Mouse (Mus musculus): Measurements from ENCODE around the gene Spock1.
A peak's percentile ranks its signal among the peaks of the same experiment; 100 is the strongest.

The Spock1 gene

GRCm38 (mm10) chr13:57806301-57806700 is 101.8 kb downstream of the Spock1 start:
- no peak for DNase-seq (ENCODE audit: low spot score)

GRCm38 (mm10) chr13:57798633-57799032 is 109.5 kb downstream of the Spock1 start:
- no peak for DNase-seq (ENCODE audit: low spot score)

GRCm38 (mm10) chr13:57796951-57797692 is 111.0 kb downstream of the Spock1 start:
- no peak for DNase-seq (ENCODE audit: low spot score)

DNA sequence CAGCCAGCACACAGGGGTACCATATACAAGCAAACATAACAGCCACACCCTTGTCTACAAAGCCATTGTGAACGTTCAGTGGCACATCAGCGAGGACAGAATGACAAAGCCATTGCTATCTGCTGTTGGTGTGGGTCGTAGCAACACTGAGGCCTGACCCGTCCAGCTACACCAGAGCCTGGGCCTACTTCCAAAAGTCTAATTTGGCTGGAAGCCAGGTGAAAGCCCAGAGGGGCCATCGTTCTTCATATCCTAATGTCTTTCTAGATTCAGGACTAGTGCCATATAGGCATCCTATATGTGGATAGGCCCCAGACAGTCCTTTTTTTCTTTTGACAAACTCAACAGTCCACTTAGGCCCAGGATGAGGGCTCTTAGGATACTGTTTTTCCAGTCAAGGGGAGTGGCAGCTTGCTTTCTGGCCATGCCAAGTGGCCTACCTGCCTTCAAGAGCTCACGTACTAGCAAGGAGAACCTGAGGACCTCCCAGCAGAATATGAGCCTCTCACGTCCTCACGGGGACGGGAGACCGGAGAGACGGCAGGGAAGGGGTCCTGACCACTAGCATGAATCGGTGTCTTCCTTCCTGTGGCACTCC is 114.4 kb downstream of the Spock1 start:
- DNase-seq (ENCODE audit: low spot score), result peak; percentile 14

GRCm38 (mm10) chr13:57789796-57790195 is 118.3 kb downstream of the Spock1 start:
- no peak for DNase-seq (ENCODE audit: low spot score)

GRCm38 (mm10) chr13:57788299-57788698 is 119.8 kb downstream of the Spock1 start:
- DNase-seq (ENCODE audit: low spot score), result no peak

GRCm38 (mm10) chr13:57786278-57786677 is 121.9 kb downstream of the Spock1 start:
- DNase-seq (ENCODE audit: low spot score), result no peak

DNA sequence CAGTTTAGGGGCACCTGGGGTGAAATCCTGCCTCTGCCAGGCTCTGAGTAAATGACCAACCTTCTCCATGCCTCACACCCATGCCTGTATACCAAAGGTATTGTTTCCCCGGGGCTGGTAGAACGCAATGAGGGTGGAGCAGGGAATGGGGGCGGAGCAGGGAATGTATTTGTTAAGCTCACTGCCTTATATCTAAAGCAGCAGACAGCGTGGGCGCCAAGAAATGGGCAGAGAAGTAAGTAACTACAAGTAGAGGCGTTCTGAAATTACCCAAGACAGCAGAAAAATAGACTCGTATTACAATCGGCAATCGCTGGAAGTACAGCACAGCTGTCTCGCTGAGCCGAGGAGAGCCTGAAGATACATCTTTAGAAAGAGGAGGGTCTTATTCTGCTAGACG is 125.2 kb downstream of the Spock1 start:
- no peak for DNase-seq (ENCODE audit: low spot score)

DNA sequence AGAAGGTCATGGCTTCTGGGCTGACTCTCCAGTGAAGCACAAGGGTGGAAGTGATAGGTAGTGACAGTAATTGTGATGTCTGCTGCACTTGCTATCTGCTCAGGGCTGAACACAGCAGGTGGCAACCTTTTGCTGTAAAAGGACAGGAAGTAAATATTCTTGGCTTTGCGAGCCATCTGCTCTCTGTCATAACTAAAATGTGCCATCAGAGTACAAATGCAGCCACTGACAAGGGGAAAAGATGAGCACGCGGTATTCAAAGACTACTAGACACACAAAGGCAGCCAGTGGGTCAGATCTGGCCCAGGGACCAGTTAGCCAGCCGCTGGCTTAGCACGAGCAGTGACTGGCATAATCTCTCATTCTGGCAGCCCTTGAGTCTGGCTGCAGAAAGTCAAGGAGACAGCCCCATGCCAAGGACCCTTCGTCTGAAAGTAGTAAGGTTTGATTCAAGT is 126.0 kb downstream of the Spock1 start:
- no peak for DNase-seq (ENCODE audit: low spot score)

DNA sequence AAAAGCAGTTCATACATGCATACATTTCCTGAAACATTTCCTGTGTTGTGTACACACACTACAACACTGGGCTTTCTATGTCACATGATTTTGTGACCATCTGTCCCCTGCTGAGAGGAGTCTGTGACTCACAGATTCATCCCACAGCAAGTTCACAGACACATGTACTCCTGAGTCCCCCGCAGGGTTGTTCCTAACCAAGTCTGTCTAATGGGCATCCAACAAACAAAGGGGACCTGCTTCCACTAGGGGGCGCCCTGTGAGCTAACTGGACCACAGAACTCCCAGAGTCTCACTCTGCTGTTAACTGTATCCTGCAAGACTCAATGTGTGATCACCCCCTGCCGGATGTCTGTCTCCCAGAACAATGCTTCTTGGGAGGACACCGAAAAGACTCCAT is 129.0 kb downstream of the Spock1 start:
- DNase-seq (ENCODE audit: low spot score), result no peak

GRCm38 (mm10) chr13:57778524-57778923 is 129.6 kb downstream of the Spock1 start:
- no peak for DNase-seq (ENCODE audit: low spot score)

DNA sequence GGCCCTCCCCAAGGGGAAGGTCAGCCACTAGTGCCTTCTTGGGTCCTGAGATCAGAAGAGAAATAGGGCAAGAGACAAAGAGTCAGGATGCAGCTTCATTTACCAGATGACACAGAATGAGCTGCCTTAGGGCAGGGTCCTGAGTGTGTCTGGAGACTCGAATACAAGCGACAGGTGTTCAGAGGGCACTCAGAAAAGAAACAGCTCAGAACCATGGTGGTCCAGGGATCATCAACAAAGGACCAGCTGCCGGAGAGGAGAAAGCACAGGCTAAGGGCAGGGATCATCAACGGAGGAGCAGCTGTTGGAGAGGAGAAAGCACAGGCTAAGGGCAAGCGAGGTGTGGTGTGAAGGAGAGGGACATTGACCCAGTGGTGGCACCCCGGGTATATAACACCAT is 136.1 kb downstream of the Spock1 start:
- no peak for DNase-seq (ENCODE audit: low spot score)

DNA sequence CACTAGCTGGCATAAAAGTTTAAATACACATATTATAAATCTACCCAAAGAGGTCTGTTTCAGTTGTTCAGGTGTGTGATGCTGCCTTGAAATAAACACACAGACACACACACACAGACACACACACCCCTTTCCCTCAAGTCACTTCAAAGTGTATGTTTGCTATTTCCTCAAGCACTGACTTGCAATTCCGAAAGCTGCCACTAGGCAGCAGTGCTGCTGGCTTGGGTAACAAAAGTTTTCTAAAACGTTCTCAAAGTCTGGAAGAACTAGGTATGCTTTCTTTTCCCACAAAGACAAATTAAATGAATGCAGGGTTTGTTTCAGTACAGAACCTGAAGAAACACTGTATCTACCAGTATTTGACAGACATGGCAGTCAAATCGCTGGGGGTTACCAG is 141.4 kb downstream of the Spock1 start:
- DNase-seq (ENCODE audit: low spot score), result no peak

- no peak for DNase-seq (ENCODE audit: low spot score)
These were observed 147.0 kb downstream of the Spock1 start for GRCm38 (mm10) chr13:57761122-57761521.

- DNase-seq (ENCODE audit: low spot score), result no peak
These were observed 147.5 kb downstream of the Spock1 start for GRCm38 (mm10) chr13:57760618-57761017.

- no peak for DNase-seq (ENCODE audit: low spot score)
These were observed 151.8 kb downstream of the Spock1 start for GRCm38 (mm10) chr13:57756316-57756715.

GRCm38 (mm10) chr13:57750831-57751230 is 157.3 kb downstream of the Spock1 start:
- peak; percentile 7 for DNase-seq (ENCODE audit: low spot score)

GRCm38 (mm10) chr13:57744667-57745066 is 163.5 kb downstream of the Spock1 start:
- no peak for DNase-seq (ENCODE audit: low spot score)

DNA sequence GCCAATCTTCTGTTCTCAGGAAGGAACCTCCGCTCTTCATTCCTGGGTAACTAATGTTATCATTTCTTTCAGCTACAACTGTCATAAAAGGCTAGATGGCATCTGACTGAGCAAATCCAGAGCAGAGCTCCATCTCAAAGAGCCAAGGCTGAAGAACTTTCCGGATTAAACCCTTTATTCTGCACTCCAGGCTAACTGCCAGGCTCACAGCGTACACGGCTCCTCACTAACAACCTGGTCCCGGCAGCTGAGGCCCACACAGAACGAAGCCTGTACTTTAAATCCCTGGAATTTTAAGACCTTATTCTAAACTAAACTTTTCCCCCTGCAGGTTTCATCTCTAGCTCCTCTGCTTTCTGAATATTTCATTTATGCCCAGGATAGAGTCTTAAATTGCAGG is 166.9 kb downstream of the Spock1 start:
- no peak for DNase-seq (ENCODE audit: low spot score)

GRCm38 (mm10) chr13:57740473-57740872 is 167.7 kb downstream of the Spock1 start:
- DNase-seq (ENCODE audit: low spot score), result no peak

DNA sequence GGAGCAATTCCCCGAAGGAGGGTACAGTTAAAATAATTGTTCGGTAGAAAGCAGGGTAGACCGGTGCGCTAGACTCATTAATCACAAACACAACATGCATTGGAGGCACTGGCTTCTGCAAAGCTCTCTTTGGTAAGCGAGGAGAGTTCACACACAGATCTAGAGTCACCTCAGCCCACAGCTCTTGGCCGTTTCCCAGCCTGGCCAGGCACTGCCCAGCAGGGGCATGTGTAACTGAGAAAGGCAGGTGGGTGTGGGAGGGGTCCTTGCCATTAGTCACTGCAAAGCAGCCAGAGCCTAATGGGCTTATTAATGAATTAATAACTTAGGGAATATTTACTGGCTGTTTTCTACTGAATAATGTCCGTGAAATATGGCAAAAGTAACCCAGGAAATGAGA is 172.1 kb downstream of the Spock1 start:
- no peak for DNase-seq (ENCODE audit: low spot score)

DNA sequence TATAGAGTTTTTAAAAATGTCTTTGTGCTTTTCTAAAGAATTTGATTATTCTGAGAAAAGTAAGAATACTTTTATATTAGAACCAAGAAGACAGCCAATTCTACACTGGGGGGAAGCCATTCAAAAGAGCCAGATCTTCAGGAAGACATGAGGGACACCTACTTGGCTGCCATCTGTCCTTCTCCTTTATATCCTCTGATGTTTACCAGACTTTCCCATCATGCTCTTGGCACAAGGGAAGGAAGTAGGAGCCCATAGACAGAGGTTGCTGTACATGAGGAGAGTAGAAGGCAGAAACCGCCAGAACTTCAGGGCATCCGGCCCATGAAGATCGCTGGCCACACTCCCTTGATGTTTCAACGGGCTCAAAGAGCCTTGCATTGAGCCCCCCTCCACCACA is 173.6 kb downstream of the Spock1 start:
- DNase-seq (ENCODE audit: low spot score), result no peak

DNA sequence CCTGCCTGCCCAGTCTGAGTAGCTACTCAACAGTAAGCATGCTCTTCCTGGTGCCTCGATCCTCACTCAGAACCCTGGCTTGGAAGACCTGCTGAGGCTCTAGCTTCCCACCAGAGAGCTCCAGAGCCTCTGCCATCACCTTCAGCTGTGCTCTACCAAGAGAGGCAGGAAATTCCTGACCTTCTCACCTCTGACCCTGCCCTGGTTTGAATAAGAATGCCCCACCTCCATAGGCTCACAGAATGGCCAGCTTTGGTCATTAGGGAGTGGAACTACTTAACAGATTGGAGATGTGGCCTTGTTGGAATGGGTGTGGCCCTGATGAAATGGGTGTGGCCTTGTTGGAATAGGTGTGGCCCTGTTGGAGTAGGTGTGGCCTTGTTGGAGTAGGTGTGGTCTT is 174.6 kb downstream of the Spock1 start:
- no peak for DNase-seq (ENCODE audit: low spot score)

DNA sequence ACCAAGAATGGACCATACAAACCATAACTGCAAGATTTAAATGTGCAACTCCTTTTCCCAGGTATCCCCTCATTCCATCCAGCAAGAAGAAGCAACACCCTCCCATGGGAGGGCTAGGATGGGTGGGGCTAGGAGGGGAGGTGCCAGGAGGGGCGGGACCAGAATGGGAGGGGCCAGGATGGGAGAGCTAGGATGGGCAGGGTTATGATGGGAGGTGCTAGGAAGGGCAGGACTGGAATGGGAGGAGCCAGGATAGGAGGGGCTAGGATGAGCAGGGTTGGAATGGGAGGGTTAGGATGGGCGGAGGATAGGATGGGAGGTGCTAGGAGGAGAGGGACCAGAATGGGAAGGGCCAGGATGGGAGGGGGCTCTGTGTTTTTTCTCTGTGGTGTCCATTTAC is 175.9 kb downstream of the Spock1 start:
- DNase-seq (ENCODE audit: low spot score), result no peak
